Mouse (Mus musculus) limb, embryonic 14.5 days (tissue): ENCODE measurements at regions not wholly inside any gene's neighbourhood (a gene's known extent, or its start where the extent isn't known, plus 50 kb on each side); places are given as distances from the start of the nearest gene placed in this dataset.

Experiments used
- ATAC-seq: fragments of 200-750 bp; cut with Nextera tagmentation; 2 replicates; pipeline ENCODE4 v1.8.0; 2017; ENCODE audit warnings: low read depth, moderate number of reproducible peaks, moderate TSS enrichment; ENCODE audit not compliant: low FRiP score
- DNase-seq: peaks from one replicate; pipeline ENCODE4 v3.0.0-alpha.2; 2015; ENCODE audit warnings: low spot score
- H3K27ac ChIP-seq: fragments of 300-500 bp; sonication (generic); replicated peaks from 2 replicates; pipeline ENCODE4 v1.5.1; 2014; ENCODE audit warnings: low read depth, mild to moderate bottlenecking, low read length, moderate library complexity, mixed read lengths
- H3K27me3 ChIP-seq: fragments of 300-500 bp; sonication (generic); 2 replicates; pipeline ENCODE4 v1.6.1; 2014; ENCODE audit warnings: low read length, mixed read lengths; ENCODE audit not compliant: control insufficient read depth, insufficient read depth
- H3K36me3 ChIP-seq: fragments of 300-500 bp; sonication (generic); 2 replicates; pipeline ENCODE4 v1.6.1; 2014; ENCODE audit warnings: mild to moderate bottlenecking, low read length, moderate library complexity, mixed read lengths; ENCODE audit not compliant: control insufficient read depth, insufficient read depth
- H3K4me1 ChIP-seq: fragments of 300-500 bp; sonication (generic); 2 replicates; pipeline ENCODE4 v1.6.1; 2014; ENCODE audit warnings: antibody characterized with exemption, low read length, mixed read lengths; ENCODE audit not compliant: control insufficient read depth, insufficient read depth
- H3K4me2 ChIP-seq: fragments of 300-500 bp; sonication (generic); replicated peaks from 2 replicates; pipeline ENCODE4 v1.6.1; 2014; ENCODE audit warnings: low read depth, mild to moderate bottlenecking, low read length, moderate library complexity; ENCODE audit not compliant: severe bottlenecking
- H3K4me3 ChIP-seq: fragments of 300-500 bp; sonication (generic); replicated peaks from 2 replicates; pipeline ENCODE4 v1.5.1; 2014; ENCODE audit warnings: low read length
- H3K9ac ChIP-seq: fragments of 300-500 bp; sonication (generic); 2 replicates; pipeline ENCODE4 v1.6.1; 2014; ENCODE audit warnings: mild to moderate bottlenecking, low read depth, low read length, moderate library complexity; ENCODE audit not compliant: severe bottlenecking
- H3K9me3 ChIP-seq: fragments of 300-500 bp; sonication (generic); 2 replicates; pipeline ENCODE4 v1.6.1; 2016; ENCODE audit warnings: low read length; ENCODE audit not compliant: control insufficient read depth
- POLR2A ChIP-seq: fragments of 200-500 bp; IDR thresholded peaks from 2 replicates; pipeline ENCODE4 v1.8.0; 2012; ENCODE audit warnings: inconsistent platforms, mild to moderate bottlenecking, moderate library complexity, borderline replicate concordance; ENCODE audit not compliant: insufficient read depth, insufficient read length; ENCODE audit errors: extremely low read depth
- WGBS: fragments of 180-500 bp; shearing (Covaris S2); extraction: QIAGEN DNeasy Blood & Tissue Kit; methylation state at CpG from one replicate; pipeline ENCODE4 v1.1.7; 2014; 5-methylcytosine and 5-hydroxymethylcytosine counted together

- ATAC-seq (no peak), DNase-seq (no peak)
- no peak overlapping the region for H3K27ac ChIP-seq
- H3K4me1 ChIP-seq, result no peaks in the 10 kb centered on the region
- no peaks in the 10 kb centered on the region for H3K36me3 ChIP-seq
- no peak for TF ChIP-seq POLR2A
- H3K9ac ChIP-seq, result no peak overlapping the region
- H3K4me3 ChIP-seq, result no peak overlapping the region
- H3K27me3 ChIP-seq, result no peaks in the 10 kb centered on the region
- no peaks in the 10 kb centered on the region for H3K9me3 ChIP-seq
- H3K4me2 ChIP-seq, result no peak overlapping the region
- WGBS, result 60% methylated on average over 7 of the region's 7 CpGs
Observed at GRCm38 (mm10) chr2:172766403-172766802, 173.7 kb downstream of the Bmp7 start.

DNA sequence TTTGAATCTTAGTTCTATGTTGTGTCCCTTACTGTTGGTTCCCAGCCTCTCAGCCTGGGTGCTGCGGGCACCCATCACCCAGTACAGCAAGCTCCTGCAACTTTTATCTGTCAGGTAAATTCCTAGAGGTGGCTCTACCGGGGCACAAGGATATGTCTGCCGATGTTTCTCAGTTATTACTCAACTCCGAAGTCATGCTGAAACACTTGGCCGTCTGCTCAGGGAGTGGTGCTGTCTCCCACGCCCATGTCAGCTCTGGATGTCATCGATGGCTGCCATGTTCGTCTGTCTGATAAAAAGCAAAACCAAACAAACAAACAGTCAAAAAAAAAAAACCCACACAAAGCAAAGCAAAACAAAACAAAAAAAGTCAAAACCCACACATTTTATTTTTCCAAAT, 171.4 kb downstream of the Bmp7 start:
- TF ChIP-seq POLR2A, result no peak
- ATAC-seq (no peak), DNase-seq (no peak)
- no peak overlapping the region for H3K27ac ChIP-seq
- WGBS, result 83% methylated on average over 8 of the region's 8 CpGs
- no peak overlapping the region for H3K4me2 ChIP-seq
- no peak overlapping the region for H3K9ac ChIP-seq
- H3K4me1 ChIP-seq, result no peaks in the 10 kb centered on the region
- no peaks in the 10 kb centered on the region for H3K27me3 ChIP-seq
- no peaks in the 10 kb centered on the region for H3K36me3 ChIP-seq
- H3K4me3 ChIP-seq, result no peak overlapping the region
- H3K9me3 ChIP-seq, result no peaks in the 10 kb centered on the region

DNA sequence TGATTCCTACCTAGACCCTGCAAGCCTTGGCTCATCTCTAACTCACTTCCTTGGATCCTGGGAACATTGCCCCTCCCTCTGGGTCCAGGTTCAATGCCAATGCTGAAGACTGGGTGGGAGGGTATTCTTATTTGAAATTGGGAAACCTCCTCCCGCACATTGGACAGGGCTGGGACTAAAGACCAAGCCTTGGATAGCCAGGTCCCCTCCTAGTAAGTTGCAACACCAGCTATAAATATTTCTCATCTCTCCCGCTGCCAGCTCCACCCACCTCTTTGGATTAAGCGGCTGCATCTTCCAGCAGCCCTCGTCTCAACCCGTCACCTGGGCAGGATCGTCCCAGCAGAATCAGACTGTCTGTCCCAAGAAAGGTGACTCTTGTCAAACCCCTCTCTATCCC, 170.1 kb downstream of the Bmp7 start:
- TF ChIP-seq POLR2A, result no peak
- no peak overlapping the region for H3K4me3 ChIP-seq
- H3K36me3 ChIP-seq, result no peaks in the 10 kb centered on the region
- H3K4me2 ChIP-seq, result no peak overlapping the region
- no peak overlapping the region for H3K27ac ChIP-seq
- H3K27me3 ChIP-seq, result no peaks in the 10 kb centered on the region
- no peak for DNase-seq
- H3K9ac ChIP-seq, result no peak overlapping the region
- ATAC-seq, result no peak
- H3K4me1 ChIP-seq, result no peaks in the 10 kb centered on the region
- H3K9me3 ChIP-seq, result no peaks in the 10 kb centered on the region
- WGBS, result 61% methylated on average over 6 of the region's 6 CpGs

- H3K4me3 ChIP-seq, result no peak overlapping the region
- no peaks in the 10 kb centered on the region for H3K27me3 ChIP-seq
- no peaks in the 10 kb centered on the region for H3K9me3 ChIP-seq
- H3K36me3 ChIP-seq, result no peaks in the 10 kb centered on the region
- no peak for ATAC-seq
- no peak for DNase-seq
- no peak overlapping the region for H3K27ac ChIP-seq
- no peak overlapping the region for H3K9ac ChIP-seq
- no peak overlapping the region for H3K4me2 ChIP-seq
- H3K4me1 ChIP-seq, result no peaks in the 10 kb centered on the region
- no peak for TF ChIP-seq POLR2A
- 91% methylated on average over 14 of the region's 14 CpGs for WGBS
Observed at GRCm38 (mm10) chr2:172770606-172771005, 169.5 kb downstream of the Bmp7 start.

GRCm38 (mm10) chr2:172773176-172773575, 166.9 kb downstream of the Bmp7 start:
- Histone ChIP-seq H3K9me3 (0 out of 2 replicates have a peak, but pooled peaks cover 4% of the 10 kb centered on the region), H3K4me3 (no peak overlapping the region), H3K27me3 (no peaks in the 10 kb centered on the region), H3K27ac (no peak overlapping the region), H3K4me2 (no peak overlapping the region), H3K36me3 (no peaks in the 10 kb centered on the region), H3K9ac (no peak overlapping the region), H3K4me1 (no peaks in the 10 kb centered on the region)
- DNase-seq (peak; percentile 63), ATAC-seq (no peak)
- 0% methylated on average over 2 of the region's 2 CpGs for WGBS
- no peak for TF ChIP-seq POLR2A

DNA sequence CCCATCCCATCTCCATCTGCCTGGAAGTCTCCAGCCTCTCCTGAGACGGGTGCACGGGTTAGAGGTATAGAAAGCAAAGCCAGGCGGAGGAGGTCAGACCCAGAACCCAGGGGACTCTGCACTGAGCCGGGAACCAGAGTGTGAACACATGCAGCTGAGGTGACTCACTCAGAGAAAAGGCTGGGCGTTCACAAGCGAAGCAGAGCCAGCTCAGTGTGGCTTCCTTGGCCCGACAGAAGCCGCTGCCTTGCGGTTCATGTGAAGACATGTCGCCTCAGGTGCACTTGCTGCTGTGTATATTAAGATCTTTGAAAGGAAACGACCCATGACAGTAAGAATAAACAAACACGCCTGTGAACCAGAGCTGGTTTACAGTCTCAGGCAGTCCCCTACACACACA, 163.6 kb downstream of the Bmp7 start:
- Histone ChIP-seq H3K27me3 (no peaks in the 10 kb centered on the region), H3K4me2 (no peak overlapping the region), H3K27ac (no peak overlapping the region), H3K9me3 (0 out of 2 replicates have a peak, but pooled peaks cover 4% of the 10 kb centered on the region), H3K4me1 (no peaks in the 10 kb centered on the region), H3K4me3 (no peak overlapping the region), H3K9ac (no peak overlapping the region), H3K36me3 (no peaks in the 10 kb centered on the region)
- ATAC-seq, result no peak
- 57% methylated on average over 12 of the region's 12 CpGs for WGBS
- DNase-seq, result no peak
- no peak for TF ChIP-seq POLR2A
